Mouse (Mus musculus): ENCODE results near the gene Igsf21. TPM values are rescaled to one million over a fixed set of nuclear protein-coding genes. Genes with fewer than 3 reads are reported as not detected.

Igsf21 gene
- polyA plus RNA-seq, 1 experiment from 2014 or later: 2.8 TPM

DNA sequence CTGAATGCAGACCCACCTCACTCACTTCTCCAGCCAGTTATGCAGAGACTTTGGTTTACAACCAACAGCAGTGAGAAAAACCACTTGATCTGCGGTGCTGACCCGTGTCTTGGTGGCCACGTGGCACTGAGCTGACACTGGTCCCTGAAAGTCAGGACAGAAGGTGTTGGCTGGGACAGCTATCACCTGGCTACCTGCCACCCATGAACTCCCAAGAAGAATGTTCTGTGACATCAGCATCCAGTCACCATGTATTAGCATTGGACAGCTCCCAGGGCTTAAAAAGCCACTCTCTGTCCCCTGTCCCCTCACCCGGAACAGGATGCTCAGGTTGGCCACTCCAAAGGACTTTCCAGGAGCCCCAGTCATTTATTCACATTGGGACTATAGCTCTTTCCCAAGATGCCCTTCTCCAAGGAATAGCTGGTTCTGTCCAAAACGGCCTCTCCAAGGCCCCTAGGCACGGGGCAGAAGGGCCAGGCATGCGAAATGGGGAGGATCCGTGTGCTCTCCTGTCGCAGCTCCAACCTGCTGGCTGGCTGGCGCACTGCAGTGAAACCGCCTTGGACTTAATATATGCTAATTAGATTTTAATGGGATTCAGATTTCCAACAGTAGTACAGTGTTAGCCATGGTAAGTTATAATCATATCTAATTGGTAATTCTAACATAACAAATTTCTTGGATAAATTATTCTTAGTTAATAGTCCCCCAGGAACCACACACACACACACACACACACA, 235.7 kb downstream of the Igsf21 start:
- H3K4me3 ChIP-seq (ENCODE audit: low read depth, low read length): no peak overlapping the region
- WGBS: 67% methylated on average over 11 of the region's 11 CpGs
- H3K36me3 ChIP-seq (ENCODE audit: control insufficient read depth, insufficient read depth, low read length): no peaks in the 10 kb centered on the region
- H3K27me3 ChIP-seq (replicated peaks; ENCODE audit: control insufficient read depth, insufficient read depth, low read length): no peaks in the 10 kb centered on the region
- H3K9ac ChIP-seq (ENCODE audit: low read depth, low read length): no peak overlapping the region
- H3K4me1 ChIP-seq (ENCODE audit: control insufficient read depth, insufficient read depth, low read length): no peaks in the 10 kb centered on the region
- ATAC-seq (ENCODE audit: low read depth) (no peak), DNase-seq (ENCODE audit: low spot score) (no peak)
- H3K9me3 ChIP-seq (ENCODE audit: control insufficient read depth, low read length): 0 out of 2 replicates have a peak, but pooled peaks cover 3% of the 10 kb centered on the region
- no peak overlapping the region for H3K4me2 ChIP-seq (ENCODE audit: low read depth, low read length)
- H3K27ac ChIP-seq (replicated peaks; ENCODE audit: low read depth, low read length): no peak overlapping the region

DNA sequence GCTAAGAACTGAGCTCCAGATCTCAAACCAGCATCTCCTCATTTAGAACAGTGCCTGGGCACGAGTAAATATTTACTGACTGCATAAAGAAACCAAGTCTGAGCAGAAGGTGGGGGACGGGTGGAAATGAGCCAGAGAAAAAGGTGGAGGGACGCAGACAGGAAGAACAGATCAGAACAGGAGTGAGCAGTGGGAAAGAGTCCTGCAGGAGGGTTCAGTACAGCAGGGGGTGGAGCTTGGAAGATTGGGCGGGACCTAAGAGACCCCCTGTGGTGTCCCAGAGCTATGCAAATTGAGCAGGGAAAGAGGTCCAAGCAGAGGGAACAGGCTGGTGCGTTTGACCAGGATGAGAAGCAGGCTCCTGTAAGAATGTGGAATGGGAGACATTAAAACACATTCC, 241.7 kb downstream of the Igsf21 start:
- H3K27ac ChIP-seq (replicated peaks; ENCODE audit: low read depth, low read length): no peak overlapping the region
- H3K9ac ChIP-seq (ENCODE audit: low read depth, low read length): no peak overlapping the region
- peak overlapping the region; percentile 49 for H3K4me2 ChIP-seq (ENCODE audit: low read depth, low read length)
- 10% methylated on average over 5 of the region's 5 CpGs for WGBS
- H3K4me1 ChIP-seq (ENCODE audit: control insufficient read depth, insufficient read depth, low read length): 0 out of 2 replicates have a peak, but pooled peaks cover 7% of the 10 kb centered on the region
- H3K4me3 ChIP-seq (ENCODE audit: low read depth, low read length): peak overlapping the region; percentile 16; the same call in 1 of the 2 replicates
- peaks cover 32% of the 10 kb centered on the region for H3K27me3 ChIP-seq (replicated peaks; ENCODE audit: control insufficient read depth, insufficient read depth, low read length)
- ATAC-seq (ENCODE audit: low read depth) (peak; percentile 69), DNase-seq (ENCODE audit: low spot score) (peak; percentile 29)
- no peaks in the 10 kb centered on the region for H3K36me3 ChIP-seq (ENCODE audit: control insufficient read depth, insufficient read depth, low read length)
- H3K9me3 ChIP-seq (ENCODE audit: control insufficient read depth, low read length): no peaks in the 10 kb centered on the region

DNA sequence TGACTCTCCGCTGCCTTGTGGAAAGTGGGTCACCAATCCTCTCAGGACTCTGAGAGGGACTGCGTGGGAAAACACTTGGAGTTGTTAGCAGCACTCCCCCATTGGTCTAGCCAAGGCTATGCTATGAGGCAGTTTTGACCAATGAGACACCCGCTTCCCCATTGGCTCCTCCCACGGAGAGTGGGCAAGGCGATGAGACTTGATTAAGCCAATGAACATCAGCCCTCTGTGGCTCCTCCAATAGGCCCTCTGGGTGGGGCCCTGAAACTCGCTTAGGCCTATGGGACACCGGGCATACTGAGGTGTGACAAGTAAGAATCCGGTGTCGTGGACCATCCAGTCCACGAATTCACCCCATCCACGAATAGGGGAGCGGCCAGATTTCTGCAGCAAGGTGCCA, 242.4 kb downstream of the Igsf21 start:
- Histone ChIP-seq H3K9me3 (ENCODE audit: control insufficient read depth, low read length) (no peaks in the 10 kb centered on the region), H3K27ac (replicated peaks; ENCODE audit: low read depth, low read length) (no peak overlapping the region), H3K36me3 (ENCODE audit: control insufficient read depth, insufficient read depth, low read length) (no peaks in the 10 kb centered on the region), H3K4me1 (ENCODE audit: control insufficient read depth, insufficient read depth, low read length) (0 out of 2 replicates have a peak, but pooled peaks cover 7% of the 10 kb centered on the region), H3K27me3 (replicated peaks; ENCODE audit: control insufficient read depth, insufficient read depth, low read length) (peaks cover 32% of the 10 kb centered on the region), H3K4me3 (ENCODE audit: low read depth, low read length) (peak overlapping the region; percentile 16), H3K9ac (ENCODE audit: low read depth, low read length) (0 out of 2 replicates have a peak overlapping the region, but pooled peaks have one; percentile 43), H3K4me2 (ENCODE audit: low read depth, low read length) (peak overlapping the region; percentile 49)
- DNase-seq (ENCODE audit: low spot score) (peak; percentile 67), ATAC-seq (ENCODE audit: low read depth) (peak; percentile 79)
- 13% methylated on average over 12 of the region's 12 CpGs for WGBS

DNA sequence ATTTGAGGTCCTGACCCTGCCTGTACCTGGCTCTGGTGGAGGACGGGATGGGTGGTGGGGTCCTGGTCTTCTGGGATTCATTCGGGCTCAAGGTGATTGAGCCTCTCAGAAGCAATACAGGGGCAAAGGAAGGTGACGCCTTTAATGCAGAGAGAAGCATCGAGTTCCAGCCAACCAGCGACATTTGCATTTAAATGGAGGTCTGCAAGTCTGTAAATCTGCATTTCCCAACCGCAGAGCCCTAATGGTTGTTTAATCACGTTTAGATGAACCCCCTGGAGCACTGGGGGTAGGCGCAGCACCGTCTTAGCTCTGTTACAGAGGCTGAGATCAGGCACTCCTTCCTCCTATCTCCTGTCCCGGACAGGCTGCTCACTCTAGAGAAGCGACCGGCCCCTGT, 244.5 kb downstream of the Igsf21 start:
- DNase-seq (ENCODE audit: low spot score) (no peak), ATAC-seq (ENCODE audit: low read depth) (no peak)
- 12% methylated on average over 12 of the region's 12 CpGs for WGBS
- peaks cover 32% of the 10 kb centered on the region for H3K27me3 ChIP-seq (replicated peaks; ENCODE audit: control insufficient read depth, insufficient read depth, low read length)
- H3K36me3 ChIP-seq (ENCODE audit: control insufficient read depth, insufficient read depth, low read length): no peaks in the 10 kb centered on the region
- H3K4me2 ChIP-seq (ENCODE audit: low read depth, low read length): no peak overlapping the region
- no peak overlapping the region for H3K9ac ChIP-seq (ENCODE audit: low read depth, low read length)
- no peak overlapping the region for H3K4me3 ChIP-seq (ENCODE audit: low read depth, low read length)
- no peak overlapping the region for H3K27ac ChIP-seq (replicated peaks; ENCODE audit: low read depth, low read length)
- no peaks in the 10 kb centered on the region for H3K9me3 ChIP-seq (ENCODE audit: control insufficient read depth, low read length)
- H3K4me1 ChIP-seq (ENCODE audit: control insufficient read depth, insufficient read depth, low read length): 0 out of 2 replicates have a peak, but pooled peaks cover 7% of the 10 kb centered on the region

DNA sequence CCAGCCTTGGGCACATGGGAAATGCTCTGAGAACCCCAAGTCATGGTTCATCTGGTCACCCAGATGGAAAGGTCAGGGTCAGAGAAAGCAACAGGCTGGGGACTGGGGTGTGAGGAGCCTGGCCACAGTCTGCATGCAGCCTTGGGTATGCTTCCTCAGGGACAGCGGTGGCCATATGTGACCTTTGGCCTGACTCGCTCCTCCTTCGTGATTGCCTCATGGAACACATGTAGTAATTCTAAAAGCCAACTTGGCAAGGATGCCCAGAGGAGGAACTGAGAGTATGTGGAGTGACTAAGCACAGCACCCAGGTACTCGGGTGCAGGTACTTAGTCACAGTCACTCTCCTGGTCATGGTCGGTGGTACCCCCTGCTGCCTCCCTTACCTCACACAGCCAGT, 245.7 kb downstream of the Igsf21 start:
- no peak overlapping the region for H3K4me3 ChIP-seq (ENCODE audit: low read depth, low read length)
- H3K27me3 ChIP-seq (replicated peaks; ENCODE audit: control insufficient read depth, insufficient read depth, low read length): peaks cover 32% of the 10 kb centered on the region
- ATAC-seq (ENCODE audit: low read depth): no peak
- H3K9me3 ChIP-seq (ENCODE audit: control insufficient read depth, low read length): no peaks in the 10 kb centered on the region
- no peak overlapping the region for H3K27ac ChIP-seq (replicated peaks; ENCODE audit: low read depth, low read length)
- no peak overlapping the region for H3K4me2 ChIP-seq (ENCODE audit: low read depth, low read length)
- WGBS: 46% methylated on average over 5 of the region's 5 CpGs
- no peaks in the 10 kb centered on the region for H3K36me3 ChIP-seq (ENCODE audit: control insufficient read depth, insufficient read depth, low read length)
- 0 out of 2 replicates have a peak, but pooled peaks cover 7% of the 10 kb centered on the region for H3K4me1 ChIP-seq (ENCODE audit: control insufficient read depth, insufficient read depth, low read length)
- H3K9ac ChIP-seq (ENCODE audit: low read depth, low read length): no peak overlapping the region
- no peak for DNase-seq (ENCODE audit: low spot score)

DNA sequence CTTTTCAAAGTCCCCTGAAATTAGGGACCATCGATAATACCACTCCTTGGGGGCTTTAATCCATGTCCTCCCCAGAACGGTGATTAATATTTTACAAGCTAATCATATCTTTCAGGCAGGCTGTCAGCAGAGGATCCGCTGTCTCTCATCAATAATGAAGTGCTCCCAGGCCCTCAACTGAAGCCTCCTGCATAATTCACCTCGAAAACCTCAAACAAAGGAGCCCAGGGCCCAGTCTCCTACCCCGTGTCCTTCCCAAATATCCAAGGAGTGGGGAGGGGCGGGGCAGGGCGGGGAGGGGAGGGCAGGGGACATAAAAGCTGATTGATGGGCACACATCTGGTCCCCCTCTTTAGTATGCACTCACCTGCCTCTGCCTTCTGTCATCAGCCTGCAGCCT, 247.6 kb downstream of the Igsf21 start:
- Histone ChIP-seq H3K4me2 (ENCODE audit: low read depth, low read length) (no peak overlapping the region), H3K4me1 (ENCODE audit: control insufficient read depth, insufficient read depth, low read length) (no peaks in the 10 kb centered on the region), H3K27ac (replicated peaks; ENCODE audit: low read depth, low read length) (no peak overlapping the region), H3K27me3 (replicated peaks; ENCODE audit: control insufficient read depth, insufficient read depth, low read length) (peaks cover 21% of the 10 kb centered on the region), H3K9ac (ENCODE audit: low read depth, low read length) (no peak overlapping the region), H3K36me3 (ENCODE audit: control insufficient read depth, insufficient read depth, low read length) (no peaks in the 10 kb centered on the region), H3K4me3 (ENCODE audit: low read depth, low read length) (no peak overlapping the region), H3K9me3 (ENCODE audit: control insufficient read depth, low read length) (no peaks in the 10 kb centered on the region)
- DNase-seq (ENCODE audit: low spot score): no peak
- 56% methylated on average over 7 of the region's 7 CpGs for WGBS
- no peak for ATAC-seq (ENCODE audit: low read depth)

DNA sequence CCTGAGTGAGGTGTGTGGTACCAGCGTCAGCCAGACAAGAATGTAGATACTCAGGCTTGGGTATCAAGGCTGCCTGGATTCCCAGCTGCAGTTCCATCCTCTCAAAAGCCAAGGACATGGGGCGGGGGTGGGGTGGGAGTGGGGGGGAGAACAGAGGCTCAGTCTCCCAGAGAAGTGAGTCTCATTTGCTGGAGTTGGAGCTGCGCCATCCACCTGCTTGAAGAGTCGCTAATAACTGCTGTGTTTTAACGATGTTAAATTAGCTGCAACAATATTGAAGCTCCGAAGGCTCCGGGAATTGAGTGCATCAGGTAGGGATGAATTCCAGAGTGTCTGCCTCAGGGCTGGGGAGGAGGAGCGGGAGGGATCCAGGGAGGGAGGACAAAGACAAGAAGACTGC, 250.9 kb downstream of the Igsf21 start:
- ATAC-seq (ENCODE audit: low read depth): no peak
- no peak for DNase-seq (ENCODE audit: low spot score)
- H3K36me3 ChIP-seq (ENCODE audit: control insufficient read depth, insufficient read depth, low read length): no peaks in the 10 kb centered on the region
- WGBS: 46% methylated on average over 8 of the region's 8 CpGs
- H3K9me3 ChIP-seq (ENCODE audit: control insufficient read depth, low read length): no peaks in the 10 kb centered on the region
- no peaks in the 10 kb centered on the region for H3K27me3 ChIP-seq (replicated peaks; ENCODE audit: control insufficient read depth, insufficient read depth, low read length)
- H3K9ac ChIP-seq (ENCODE audit: low read depth, low read length): no peak overlapping the region
- H3K4me1 ChIP-seq (ENCODE audit: control insufficient read depth, insufficient read depth, low read length): no peaks in the 10 kb centered on the region
- no peak overlapping the region for H3K4me3 ChIP-seq (ENCODE audit: low read depth, low read length)
- no peak overlapping the region for H3K27ac ChIP-seq (replicated peaks; ENCODE audit: low read depth, low read length)
- H3K4me2 ChIP-seq (ENCODE audit: low read depth, low read length): no peak overlapping the region

DNA sequence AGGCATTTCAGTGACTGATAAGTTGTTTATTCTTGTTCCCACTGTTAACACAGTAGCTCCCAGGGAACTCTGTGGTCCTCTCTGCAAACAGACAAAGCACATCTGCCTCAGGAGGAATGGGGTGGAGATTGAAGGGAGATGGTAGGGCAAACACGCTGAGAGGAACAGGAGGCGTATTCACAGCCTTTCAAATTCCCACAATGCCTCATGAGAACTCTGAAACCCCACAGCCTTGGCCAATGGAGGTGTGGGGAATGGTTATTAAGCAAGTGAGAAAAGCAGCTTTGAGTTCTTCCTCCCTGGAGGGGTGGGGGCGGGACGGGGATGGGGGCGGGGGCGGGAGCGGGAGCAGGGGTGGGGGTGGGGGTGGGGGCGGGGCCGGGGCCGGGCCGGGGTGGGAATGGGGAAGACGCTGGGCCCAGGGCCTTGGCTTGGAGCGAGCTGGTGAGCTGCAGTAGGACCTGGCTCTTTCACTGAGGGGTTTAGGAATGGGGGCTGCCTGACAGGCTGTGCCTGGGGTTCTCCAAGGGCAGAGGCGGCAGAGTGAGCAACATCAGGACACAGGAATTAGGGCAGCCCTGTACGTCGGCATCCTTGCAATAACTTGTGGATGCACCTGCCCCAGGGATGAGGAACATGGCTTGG, 253.4 kb downstream of the Igsf21 start:
- H3K4me3 ChIP-seq (ENCODE audit: low read depth, low read length): no peak overlapping the region
- H3K4me2 ChIP-seq (ENCODE audit: low read depth, low read length): 0 out of 2 replicates have a peak overlapping the region, but pooled peaks have one; percentile 12
- ATAC-seq (ENCODE audit: low read depth): 0 out of 2 replicates have a peak, but pooled peaks have one; percentile 31
- no peaks in the 10 kb centered on the region for H3K36me3 ChIP-seq (ENCODE audit: control insufficient read depth, insufficient read depth, low read length)
- no peak overlapping the region for H3K9ac ChIP-seq (ENCODE audit: low read depth, low read length)
- 28% methylated on average over 7 of the region's 16 CpGs for WGBS
- no peaks in the 10 kb centered on the region for H3K4me1 ChIP-seq (ENCODE audit: control insufficient read depth, insufficient read depth, low read length)
- H3K27ac ChIP-seq (replicated peaks; ENCODE audit: low read depth, low read length): no peak overlapping the region
- peak; percentile 44 for DNase-seq (ENCODE audit: low spot score)
- H3K27me3 ChIP-seq (replicated peaks; ENCODE audit: control insufficient read depth, insufficient read depth, low read length): no peaks in the 10 kb centered on the region
- no peaks in the 10 kb centered on the region for H3K9me3 ChIP-seq (ENCODE audit: control insufficient read depth, low read length)
